Mouse (Mus musculus): Measurements from ENCODE around the gene Dnase1l2. TPM values are rescaled to one million over a fixed set of nuclear protein-coding genes. Genes with fewer than 3 reads are reported as not detected.

The Dnase1l2 gene
- polyA plus RNA-seq, 1 experiment from 2014 or later: 1.6 TPM

Other genes starting within 250 kb of the Dnase1l2 start
- 4.0 and 5.2 TPM in 2 replicates for gene Tbc1d24, start 237.5 kb downstream of the Dnase1l2 start, polyA plus RNA-seq (2014; fragmentation: Nextera tagmentation; extraction: Ambion mirVana)
- 2.0 TPM in 2 replicates for gene Ntn3, start 233.6 kb downstream of the Dnase1l2 start, polyA plus RNA-seq (2014; fragmentation: Nextera tagmentation; extraction: Ambion mirVana)
- gene Tedc2, start 222.3 kb downstream of the Dnase1l2 start, polyA plus RNA-seq (2014; fragmentation: Nextera tagmentation; extraction: Ambion mirVana): 7.0 and 7.6 TPM in 2 replicates
- 47.4 and 55.2 TPM in 2 replicates for gene Ccnf, start 191.6 kb downstream of the Dnase1l2 start, polyA plus RNA-seq (2014; fragmentation: Nextera tagmentation; extraction: Ambion mirVana)
- gene Abca17, start 92.0 kb downstream of the Dnase1l2 start, polyA plus RNA-seq (2014; fragmentation: Nextera tagmentation; extraction: Ambion mirVana): 0.06 TPM in 1 of 2 replicates, not detected in the other
- gene Abca3, start 91.2 kb downstream of the Dnase1l2 start, polyA plus RNA-seq (2014; fragmentation: Nextera tagmentation; extraction: Ambion mirVana): 6.3 and 9.2 TPM in 2 replicates
- 262 and 267 TPM in 2 replicates for gene Rnps1, start 28.5 kb downstream of the Dnase1l2 start, polyA plus RNA-seq (2014; fragmentation: Nextera tagmentation; extraction: Ambion mirVana)
- gene Eci1, start 16.5 kb downstream of the Dnase1l2 start, polyA plus RNA-seq (2014; fragmentation: Nextera tagmentation; extraction: Ambion mirVana): 190 and 199 TPM in 2 replicates
- 14.0 and 17.6 TPM in 2 replicates for gene E4f1, start 27.2 kb upstream of the Dnase1l2 start, polyA plus RNA-seq (2014; fragmentation: Nextera tagmentation; extraction: Ambion mirVana)
- gene Pgp, start 27.3 kb upstream of the Dnase1l2 start, polyA plus RNA-seq (2014; fragmentation: Nextera tagmentation; extraction: Ambion mirVana): 75.8 and 77.2 TPM in 2 replicates
- 0.21 and 0.42 TPM in 2 replicates for gene Bricd5, start 30.8 kb upstream of the Dnase1l2 start, polyA plus RNA-seq (2014; fragmentation: Nextera tagmentation; extraction: Ambion mirVana)
- 17.5 and 20.9 TPM in 2 replicates for gene Mlst8, start 36.0 kb upstream of the Dnase1l2 start, polyA plus RNA-seq (2014; fragmentation: Nextera tagmentation; extraction: Ambion mirVana)
- gene Caskin1, start 45.5 kb upstream of the Dnase1l2 start, polyA plus RNA-seq (2014; fragmentation: Nextera tagmentation; extraction: Ambion mirVana): 0.40 and 0.49 TPM in 2 replicates
- gene Traf7, start 84.8 kb upstream of the Dnase1l2 start, polyA plus RNA-seq (2014; fragmentation: Nextera tagmentation; extraction: Ambion mirVana): 72.3 and 80.1 TPM in 2 replicates
- gene Rab26, start 91.1 kb upstream of the Dnase1l2 start, polyA plus RNA-seq (2014; fragmentation: Nextera tagmentation; extraction: Ambion mirVana): 1.1 and 1.9 TPM in 2 replicates
- gene Pkd1, start 106.7 kb upstream of the Dnase1l2 start, polyA plus RNA-seq (2014; fragmentation: Nextera tagmentation; extraction: Ambion mirVana): 8.9 and 9.2 TPM in 2 replicates
- 46.7 and 50.6 TPM in 2 replicates for gene Tsc2, start 189.5 kb upstream of the Dnase1l2 start, polyA plus RNA-seq (2014; fragmentation: Nextera tagmentation; extraction: Ambion mirVana)
- 9.1 and 9.8 TPM in 2 replicates for gene Nthl1, start 189.6 kb upstream of the Dnase1l2 start, polyA plus RNA-seq (2014; fragmentation: Nextera tagmentation; extraction: Ambion mirVana)
- gene Slc9a3r2, start 207.2 kb upstream of the Dnase1l2 start, polyA plus RNA-seq (2014; fragmentation: Nextera tagmentation; extraction: Ambion mirVana): 52.7 and 58.0 TPM in 2 replicates
- not detected in 2 replicates for gene Npw, start 215.4 kb upstream of the Dnase1l2 start, polyA plus RNA-seq (2014; fragmentation: Nextera tagmentation; extraction: Ambion mirVana)
- 19.7 and 22.0 TPM in 2 replicates for gene Zfp598, start 226.6 kb upstream of the Dnase1l2 start, polyA plus RNA-seq (2014; fragmentation: Nextera tagmentation; extraction: Ambion mirVana)
- 0.39 and 0.65 TPM in 2 replicates for gene Syngr3, start 246.8 kb upstream of the Dnase1l2 start, polyA plus RNA-seq (2014; fragmentation: Nextera tagmentation; extraction: Ambion mirVana)

Measured in heart, embryonic 11.5 days (tissue).